Mouse (Mus musculus) liver, adult 2 months (tissue): ENCODE data around the gene Srgap1. TPM values are rescaled to one million over a fixed set of nuclear protein-coding genes. Genes with fewer than 3 reads are reported as not detected.

ENCODE experiments used
- DNase-seq: peaks from one replicate; pipeline ENCODE4 v3.0.0-alpha.2; 2011; ENCODE audit warnings: low read depth, low spot score; ENCODE audit errors: extremely low read depth
- H3K27ac ChIP-seq: fragments of 200-500 bp; replicated peaks from 2 replicates; pipeline ENCODE4 v1.5.1; 2012; ENCODE audit warnings: low read depth, mild to moderate bottlenecking, control low read depth, inconsistent platforms, low read length; ENCODE audit not compliant: insufficient read depth
- H3K27me3 ChIP-seq: fragments of 200-500 bp; 2 replicates; pipeline ENCODE4 v1.6.1; 2012; ENCODE audit warnings: mild to moderate bottlenecking, moderate library complexity, low read length, inconsistent platforms; ENCODE audit not compliant: control insufficient read depth, insufficient read depth
- H3K36me3 ChIP-seq: fragments of 200-500 bp; 2 replicates; pipeline ENCODE4 v1.6.1; 2012; ENCODE audit warnings: low read length, inconsistent platforms; ENCODE audit not compliant: control insufficient read depth, insufficient read depth
- H3K4me1 ChIP-seq: fragments of 200-500 bp; 2 replicates; pipeline ENCODE4 v1.6.1; 2011; ENCODE audit warnings: low read length; ENCODE audit not compliant: control insufficient read depth, insufficient read depth
- H3K4me3 ChIP-seq: fragments of 200-500 bp; 2 replicates; pipeline ENCODE4 v1.5.1; 2011; ENCODE audit warnings: low read depth, mild to moderate bottlenecking, control low read depth, low read length, moderate library complexity; ENCODE audit not compliant: insufficient read depth
- H3K79me2 ChIP-seq: fragments of 200-500 bp; 2 replicates; pipeline ENCODE4 v1.6.1; 2012; ENCODE audit warnings: inconsistent platforms, mild to moderate bottlenecking, low read length, moderate library complexity; ENCODE audit not compliant: control insufficient read depth, insufficient read depth
- H3K9ac ChIP-seq: fragments of 200-500 bp; 2 replicates; pipeline ENCODE4 v1.6.1; 2012; ENCODE audit warnings: low read depth, mild to moderate bottlenecking, control low read depth, inconsistent platforms, low read length
- CTCF ChIP-seq: fragments of 200-500 bp; IDR thresholded peaks from 2 replicates; pipeline ENCODE4 v1.5.1; 2011; ENCODE audit warnings: low read depth, low read length, control low read depth
- POLR2A ChIP-seq: fragments of 200-500 bp; IDR thresholded peaks from 2 replicates; pipeline ENCODE4 v1.6.1; 2011; ENCODE audit warnings: low read length, control low read depth; ENCODE audit not compliant: insufficient read depth; ENCODE audit errors: extremely low read depth
- WGBS: fragments of 180-500 bp; shearing (Covaris S2); methylation state at CpG from one replicate; pipeline ENCODE4 v1.1.7; 2018; 5-methylcytosine and 5-hydroxymethylcytosine counted together
- polyA plus RNA-seq: library from polyadenylated mRNA; depleted of rRNA; stranded (reverse); fragments of >200 nt; gene quantifications from 2 replicates; pipeline ENCODE4 v1.2.3, GENCODE M21; 2012
- total RNA-seq: library from RNA; depleted of rRNA; stranded (reverse); fragments of >200 nt; gene quantifications from 2 replicates; pipeline ENCODE4 v1.2.3, GENCODE M21; 2014

The Srgap1 gene
- total and polyA plus RNA-seq, 2 experiments = 0.31 to 0.55 TPM

GRCm38 (mm10) chr10:121805933-121806341 is 241.2 kb downstream of the Srgap1 start:
- Histone ChIP-seq H3K79me2 (no peaks in the 10 kb centered on the region), H3K36me3 (no peaks in the 10 kb centered on the region), H3K27ac (no peak overlapping the region), H3K4me3 (no peak overlapping the region), H3K27me3 (no peaks in the 10 kb centered on the region), H3K9ac (no peak overlapping the region), H3K4me1 (no peaks in the 10 kb centered on the region)
- no peak for DNase-seq
- TF ChIP-seq CTCF = no peak
- TF ChIP-seq POLR2A = no peak
- 81% methylated on average over 11 of the region's 11 CpGs for WGBS

- 95% methylated on average over 13 of the region's 13 CpGs for WGBS
- Histone ChIP-seq H3K36me3 (no peaks in the 10 kb centered on the region), H3K27me3 (no peaks in the 10 kb centered on the region), H3K9ac (no peak overlapping the region), H3K27ac (no peak overlapping the region), H3K79me2 (no peaks in the 10 kb centered on the region), H3K4me3 (no peak overlapping the region), H3K4me1 (no peaks in the 10 kb centered on the region)
- no peak for TF ChIP-seq POLR2A
- no peak for TF ChIP-seq CTCF
- DNase-seq = no peak
These were observed 242.6 kb downstream of the Srgap1 start for GRCm38 (mm10) chr10:121804551-121804950.

- Histone ChIP-seq H3K4me1 (no peaks in the 10 kb centered on the region), H3K27me3 (no peaks in the 10 kb centered on the region), H3K27ac (no peak overlapping the region), H3K79me2 (no peaks in the 10 kb centered on the region), H3K9ac (no peak overlapping the region), H3K4me3 (no peak overlapping the region), H3K36me3 (no peaks in the 10 kb centered on the region)
- WGBS = 93% methylated on average over 13 of the region's 13 CpGs
- TF ChIP-seq POLR2A = no peak
- no peak for TF ChIP-seq CTCF
- DNase-seq = no peak
These were observed 247.1 kb downstream of the Srgap1 start for GRCm38 (mm10) chr10:121800041-121800440.

- Histone ChIP-seq H3K36me3 (no peaks in the 10 kb centered on the region), H3K27me3 (no peaks in the 10 kb centered on the region), H3K79me2 (no peaks in the 10 kb centered on the region), H3K4me1 (no peaks in the 10 kb centered on the region), H3K4me3 (no peak overlapping the region), H3K27ac (no peak overlapping the region), H3K9ac (no peak overlapping the region)
- peak; percentile 14 for DNase-seq
- WGBS = 56% methylated on average over 8 of the region's 8 CpGs
- TF ChIP-seq CTCF (no peak), POLR2A (no peak)
These were observed 250.9 kb downstream of the Srgap1 start for GRCm38 (mm10) chr10:121796027-121796802.

GRCm38 (mm10) chr10:121794486-121794885 is 252.6 kb downstream of the Srgap1 start:
- Histone ChIP-seq H3K9ac (no peak overlapping the region), H3K27me3 (no peaks in the 10 kb centered on the region), H3K4me3 (no peak overlapping the region), H3K36me3 (no peaks in the 10 kb centered on the region), H3K27ac (no peak overlapping the region), H3K79me2 (no peaks in the 10 kb centered on the region), H3K4me1 (no peaks in the 10 kb centered on the region)
- no peak for DNase-seq
- TF ChIP-seq CTCF = no peak
- TF ChIP-seq POLR2A = no peak
- 84% methylated on average over 12 of the region's 12 CpGs for WGBS

- H3K4me1 ChIP-seq = no peaks in the 10 kb centered on the region; the same call in 1 of the 2 replicates
- no peak overlapping the region for H3K9ac ChIP-seq
- no peaks in the 10 kb centered on the region for H3K36me3 ChIP-seq
- 97% methylated on average over 17 of the region's 17 CpGs for WGBS
- H3K79me2 ChIP-seq = no peaks in the 10 kb centered on the region
- H3K27me3 ChIP-seq = no peaks in the 10 kb centered on the region
- TF ChIP-seq POLR2A (no peak), CTCF (no peak)
- H3K4me3 ChIP-seq = no peak overlapping the region
- no peak overlapping the region for H3K27ac ChIP-seq
- DNase-seq = no peak
These were observed 254.5 kb downstream of the Srgap1 start for GRCm38 (mm10) chr10:121792661-121793060.
